Mouse (Mus musculus) megakaryocyte, embryonic 14.5 days (primary cell): Measurements from ENCODE around the gene Creg1. TPM values are rescaled to one million over a fixed set of nuclear protein-coding genes. Genes with fewer than 3 reads are reported as not detected.
A peak's percentile ranks its signal among the peaks of the same experiment; 100 is the strongest.

Experiments
- H3K27me3 ChIP-seq: replicated peaks from 2 replicates; pipeline ENCODE3; 2012; ENCODE audit warnings: inconsistent platforms
- H3K36me3 ChIP-seq: replicated peaks from 2 replicates; pipeline ENCODE3; 2012; ENCODE audit warnings: low read length, inconsistent platforms, mixed read lengths
- H3K4me1 ChIP-seq: 2 replicates; pipeline ENCODE4 v1.6.1; 2012; ENCODE audit warnings: inconsistent platforms
- H3K4me3 ChIP-seq: replicated peaks from 2 replicates; pipeline ENCODE3; 2012; ENCODE audit warnings: moderate library complexity, mild to moderate bottlenecking, inconsistent platforms
- H3K9me3 ChIP-seq: 2 replicates; pipeline ENCODE4 v1.6.1; 2012; ENCODE audit warnings: inconsistent platforms
- FLI1 ChIP-seq: IDR thresholded peaks from 2 replicates; pipeline ENCODE4 v1.6.1; 2012; ENCODE audit warnings: low read length, inconsistent platforms, mixed read lengths
- GATA1 ChIP-seq: IDR thresholded peaks from 3 replicates; pipeline ENCODE4 v1.6.1; 2012; ENCODE audit warnings: mixed read lengths, low read length, inconsistent platforms, borderline replicate concordance
- polyA plus RNA-seq: library from polyadenylated mRNA; stranded (reverse); fragments of >175 nt; gene quantifications from 2 replicates; pipeline ENCODE4 v1.2.3, GENCODE M21; 2012; ENCODE audit warnings: low replicate concordance; ENCODE audit not compliant: insufficient read depth

Creg1 gene
- 254 and 485 TPM in 2 replicates for polyA plus RNA-seq

DNA sequence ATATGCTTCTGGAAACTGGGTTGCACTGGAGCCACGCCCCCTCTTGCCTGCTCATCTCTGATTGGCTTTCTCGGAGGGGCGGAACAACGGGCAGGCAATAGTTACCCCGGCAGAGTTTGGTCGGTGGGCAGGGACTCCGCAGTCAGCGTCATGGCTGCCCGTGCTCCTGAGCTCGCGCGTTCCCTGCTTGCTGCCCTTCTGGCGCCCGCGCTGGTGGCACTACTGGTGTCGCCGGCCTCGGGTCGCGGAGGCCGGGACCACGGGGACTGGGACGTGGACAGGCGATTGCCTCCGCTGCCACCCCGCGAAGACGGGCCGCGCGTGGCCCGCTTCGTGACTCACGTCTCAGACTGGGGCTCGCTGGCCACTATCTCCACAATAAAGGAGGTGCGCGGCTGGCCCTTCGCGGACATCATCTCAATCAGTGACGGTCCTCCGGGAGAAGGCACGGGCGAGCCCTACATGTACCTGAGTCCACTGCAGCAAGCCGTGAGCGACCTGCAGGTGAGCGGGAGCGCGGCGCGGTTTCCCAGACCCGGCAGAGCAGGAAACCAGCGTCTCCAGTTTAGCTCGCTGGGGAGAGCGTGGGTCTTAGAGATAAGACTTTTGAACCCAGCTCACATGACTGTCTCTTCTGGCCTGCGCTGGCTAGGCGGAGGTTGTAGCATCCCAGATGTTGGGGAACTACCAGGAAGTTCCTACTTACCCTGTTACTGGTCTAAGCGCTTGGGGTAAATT is at the start of gene Creg1:
Gene Creg1, plus strand, starts transcription at position 112 of the 738 bp plus-strand sequence.
- Histone ChIP-seq H3K27me3 (peaks cover 2% of the 10 kb centered on the region), H3K4me3 (peak within 1 kb of the TSS; percentile 93), H3K9me3 (no peaks in the 10 kb centered on the region), H3K36me3 (peaks cover 26% of the 10 kb centered on the region), H3K4me1 (peaks cover 74% of the 10 kb centered on the region)
- TF ChIP-seq FLI1 = no peak
- TF ChIP-seq GATA1 = no peak

DNA sequence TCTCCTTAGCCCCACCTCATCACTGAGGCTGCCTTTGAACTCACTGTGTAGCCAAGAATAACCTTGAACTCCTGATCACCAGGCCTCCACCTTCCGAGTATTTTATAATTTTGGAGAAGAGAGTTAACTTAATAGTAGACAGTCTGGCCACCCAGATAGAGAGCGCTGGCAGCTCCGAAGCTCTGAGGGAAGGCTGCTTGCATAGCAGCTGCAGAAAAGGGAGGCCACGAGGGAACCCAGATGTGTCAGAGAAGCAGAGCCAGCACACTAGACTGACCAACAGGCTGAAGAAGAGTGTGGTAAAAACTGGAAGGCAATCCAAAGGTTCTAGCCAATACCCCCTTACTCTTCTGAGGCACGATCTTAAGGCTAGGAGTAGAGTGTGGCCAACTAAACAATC is 49.7 kb upstream of the Creg1 start:
- Histone ChIP-seq H3K9me3 (0 out of 2 replicates have a peak, but pooled peaks cover 3% of the 10 kb centered on the region), H3K4me1 (peaks cover 51% of the 10 kb centered on the region), H3K36me3 (no peaks in the 10 kb centered on the region), H3K27me3 (peaks cover 46% of the 10 kb centered on the region), H3K4me3 (no peak overlapping the region)
- TF ChIP-seq FLI1 (no peak), GATA1 (no peak)

DNA sequence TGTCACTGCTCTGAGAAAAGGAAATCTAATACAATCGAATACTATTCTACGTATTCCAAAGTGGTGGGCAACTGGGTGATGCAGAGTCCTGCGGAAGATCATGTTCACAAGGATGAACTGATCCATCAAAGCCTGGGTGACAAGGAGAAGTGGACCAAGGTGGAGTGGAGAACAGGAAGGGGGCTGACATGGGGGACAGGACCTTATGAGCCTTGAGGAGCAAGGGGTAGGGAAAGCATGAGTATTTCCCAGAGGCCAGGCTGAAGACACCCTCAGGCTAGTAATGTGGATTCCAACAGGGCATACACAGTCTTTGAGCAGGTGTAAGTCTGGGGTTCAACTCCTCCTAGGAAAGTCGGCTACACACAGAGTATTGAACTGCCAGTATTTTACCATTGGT is 47.1 kb upstream of the Creg1 start:
- H3K36me3 ChIP-seq = no peaks in the 10 kb centered on the region
- no peak for TF ChIP-seq FLI1
- no peak for TF ChIP-seq GATA1
- H3K4me1 ChIP-seq = peaks cover 46% of the 10 kb centered on the region

DNA sequence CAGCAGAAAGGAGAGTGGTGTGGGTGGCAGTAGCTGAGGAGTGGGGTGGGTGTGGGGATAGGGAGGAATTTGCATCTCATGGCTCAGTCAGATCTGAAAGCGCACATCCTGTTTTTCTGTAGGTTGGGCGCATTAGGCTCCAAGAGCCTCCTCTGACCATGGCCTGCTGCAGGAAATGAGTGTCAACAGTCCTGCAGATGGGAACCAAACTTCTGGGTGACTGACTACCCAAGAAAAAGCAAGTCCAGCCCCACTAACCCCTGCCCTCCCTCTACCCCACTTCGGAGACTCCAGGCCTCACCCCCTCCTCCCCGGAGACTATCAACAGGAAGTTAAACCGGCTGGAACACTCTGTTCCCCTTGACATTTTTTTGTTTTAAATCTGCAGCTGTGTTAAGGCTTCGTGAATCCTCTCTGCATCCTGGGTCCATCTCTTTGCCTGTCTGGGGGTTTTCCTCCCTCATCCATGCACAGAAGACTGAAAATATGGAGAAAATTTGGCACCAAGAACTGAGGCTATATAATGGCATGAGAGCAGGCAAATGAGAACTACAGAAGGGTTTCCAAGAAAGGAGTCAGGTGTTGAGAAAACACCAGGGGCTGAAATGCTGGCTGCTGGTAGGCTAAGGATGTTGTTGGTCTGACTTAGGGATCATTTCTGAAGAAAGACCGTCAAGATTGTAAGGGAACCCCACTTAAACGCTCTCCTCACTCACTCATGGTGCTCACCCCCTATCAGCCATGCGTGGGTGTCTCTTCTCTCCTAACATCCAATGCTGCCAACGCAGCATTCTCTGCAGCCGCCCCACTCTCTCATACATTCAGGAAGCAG is 45.6 kb upstream of the Creg1 start:
- Histone ChIP-seq H3K27me3 (peaks cover 37% of the 10 kb centered on the region), H3K4me3 (peak overlapping the region; percentile 86), H3K36me3 (no peaks in the 10 kb centered on the region), H3K4me1 (peaks cover 54% of the 10 kb centered on the region), H3K9me3 (no peaks in the 10 kb centered on the region)
- no peak for TF ChIP-seq FLI1
- no peak for TF ChIP-seq GATA1

More for the DNA sequence above, 47.1 kb upstream of the Creg1 start:
- Histone ChIP-seq H3K9me3 (no peaks in the 10 kb centered on the region), H3K4me3 (no peak overlapping the region), H3K27me3 (peaks cover 32% of the 10 kb centered on the region)

DNA sequence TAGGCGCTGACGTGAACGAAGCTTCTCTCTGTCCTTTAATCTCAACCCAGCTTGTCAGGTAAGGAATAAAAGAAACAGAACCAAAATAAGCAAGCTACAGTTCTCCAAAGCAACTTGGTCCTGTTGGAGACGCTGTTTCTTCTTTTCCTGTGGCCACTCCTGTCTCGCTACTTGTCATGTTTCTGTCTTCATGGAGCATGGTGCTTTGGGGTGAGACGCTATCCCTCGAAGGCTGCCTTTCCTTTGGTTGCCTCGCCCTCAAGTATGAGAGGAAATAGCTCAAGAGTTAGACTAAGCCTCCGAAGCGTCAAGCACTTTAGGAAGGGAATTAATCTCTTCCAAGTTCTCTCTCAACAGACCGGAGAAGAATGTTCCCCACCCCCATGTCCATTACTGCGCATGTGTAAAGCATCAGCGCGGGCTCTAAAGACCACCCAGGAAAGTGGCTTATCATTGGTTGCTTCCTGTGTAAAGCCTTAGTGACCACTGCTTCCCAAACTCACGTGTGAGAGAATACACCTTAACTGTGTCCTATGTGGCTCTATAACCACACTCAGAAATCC is 44.9 kb upstream of the Creg1 start:
- Histone ChIP-seq H3K4me1 (peaks cover 54% of the 10 kb centered on the region), H3K4me3 (peak overlapping the region; percentile 86), H3K27me3 (peaks cover 43% of the 10 kb centered on the region), H3K36me3 (no peaks in the 10 kb centered on the region), H3K9me3 (no peaks in the 10 kb centered on the region)
- TF ChIP-seq GATA1 (no peak), FLI1 (no peak)

DNA sequence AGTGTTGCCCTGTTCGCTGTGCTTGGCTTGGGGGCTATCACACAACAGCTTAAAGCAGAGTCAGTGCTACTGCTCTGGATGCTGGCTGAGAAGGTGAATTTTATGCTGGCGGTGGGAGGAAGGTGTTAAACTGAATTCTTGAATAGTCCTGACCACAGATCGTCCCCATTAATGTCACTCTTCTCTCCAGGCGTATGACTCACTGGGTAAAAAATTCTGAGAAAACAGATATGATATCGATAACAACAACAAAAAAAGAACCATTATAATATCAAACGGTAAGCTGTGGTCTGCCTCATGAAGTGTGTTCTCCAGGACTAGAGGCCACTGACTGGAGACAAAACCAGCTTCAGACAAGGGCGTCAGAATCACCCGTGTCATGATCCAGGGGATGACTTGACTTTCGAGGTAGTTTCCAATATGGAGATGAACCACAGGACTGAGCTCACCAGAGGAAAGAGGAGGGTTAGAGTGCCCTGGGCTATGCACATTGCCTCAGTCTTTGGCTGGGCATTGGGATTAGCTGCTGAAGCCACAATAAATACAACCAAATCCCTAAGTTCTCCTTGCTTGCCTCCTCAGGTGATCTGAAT is 40.9 kb upstream of the Creg1 start:
- TF ChIP-seq FLI1 = no peak
- TF ChIP-seq GATA1 = no peak
- Histone ChIP-seq H3K4me3 (no peak overlapping the region), H3K27me3 (peaks cover 39% of the 10 kb centered on the region), H3K4me1 (peaks cover 36% of the 10 kb centered on the region), H3K9me3 (no peaks in the 10 kb centered on the region), H3K36me3 (no peaks in the 10 kb centered on the region)

DNA sequence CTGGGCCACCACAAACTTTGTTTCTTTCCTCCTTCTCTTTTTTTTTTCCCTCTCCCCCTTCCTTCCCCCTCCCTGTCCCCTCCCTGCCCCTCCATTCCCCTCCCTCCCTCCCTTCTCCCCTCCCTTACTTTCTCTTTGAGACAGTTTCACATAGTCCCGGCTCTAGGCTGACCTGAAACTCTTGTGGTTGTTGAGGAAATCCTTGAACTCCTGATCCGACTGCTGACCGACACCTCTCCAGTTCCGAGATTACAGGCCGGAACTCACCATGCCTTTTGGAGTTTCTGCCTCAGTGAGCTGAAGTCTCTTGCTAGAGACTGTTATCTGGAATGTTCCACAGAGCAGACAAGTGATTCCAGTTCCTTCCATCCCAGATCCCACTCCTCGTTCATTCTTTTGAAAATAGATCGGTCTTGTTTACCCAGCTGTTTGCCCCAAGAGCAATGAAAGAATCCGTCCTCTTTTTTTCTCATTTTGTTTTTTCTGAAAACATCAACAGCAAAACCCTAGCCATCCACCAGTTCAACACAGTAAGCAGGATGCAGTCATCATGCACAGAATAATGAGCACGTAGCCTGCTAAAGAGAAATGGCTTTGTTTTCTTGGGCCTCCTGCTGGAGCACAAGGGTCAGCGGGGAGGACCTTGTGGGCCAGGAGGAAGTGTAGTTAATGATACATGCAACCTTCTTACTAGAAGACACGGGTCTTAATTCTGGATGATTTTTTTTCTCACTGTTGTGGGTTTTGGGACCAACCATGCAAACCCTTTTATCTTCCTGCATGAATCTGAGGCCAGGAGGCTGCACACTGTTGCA is 39.1 kb upstream of the Creg1 start:
- Histone ChIP-seq H3K4me3 (no peak overlapping the region), H3K9me3 (no peaks in the 10 kb centered on the region), H3K36me3 (no peaks in the 10 kb centered on the region), H3K27me3 (peaks cover 48% of the 10 kb centered on the region), H3K4me1 (peaks cover 22% of the 10 kb centered on the region)
- TF ChIP-seq GATA1 (no peak), FLI1 (no peak)

DNA sequence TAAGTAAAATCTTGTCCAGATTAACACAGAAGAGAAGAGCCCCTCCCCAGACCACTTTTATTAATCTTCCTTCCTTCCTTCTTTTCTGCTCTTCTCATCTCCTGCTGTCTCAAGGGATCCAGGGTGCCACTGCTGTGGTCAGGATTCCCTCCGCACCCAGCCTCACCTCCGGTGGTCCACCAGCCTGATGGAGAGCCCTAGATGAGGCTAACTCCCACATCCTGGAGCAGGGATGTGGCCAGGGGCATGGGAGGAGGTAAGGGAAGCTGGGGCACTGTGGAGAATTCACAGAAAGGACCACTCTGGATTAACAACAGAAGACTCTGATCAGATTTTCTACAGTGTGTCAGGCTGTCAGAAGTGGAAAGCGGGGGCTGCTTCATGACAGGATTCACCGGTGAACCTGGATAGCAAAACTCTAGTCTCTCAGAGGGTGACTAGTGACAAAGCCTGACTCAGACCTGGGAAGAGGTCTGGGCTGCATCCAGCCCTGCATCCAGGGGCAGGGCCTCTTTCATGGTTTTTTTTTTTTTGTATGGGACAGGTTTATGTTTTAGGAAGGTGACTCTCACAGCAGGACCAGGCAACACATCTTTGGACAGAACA is 38.4 kb upstream of the Creg1 start:
- Histone ChIP-seq H3K4me1 (peaks cover 20% of the 10 kb centered on the region), H3K4me3 (no peak overlapping the region)
- no peak for TF ChIP-seq GATA1
- TF ChIP-seq FLI1 = no peak

More for the DNA sequence above, 38.4 kb upstream of the Creg1 start:
- Histone ChIP-seq H3K27me3 (peaks cover 51% of the 10 kb centered on the region), H3K9me3 (no peaks in the 10 kb centered on the region), H3K36me3 (no peaks in the 10 kb centered on the region)
